Mouse (Mus musculus): ENCODE data around the gene Csnk1d.

Gene Csnk1d

GRCm38 (mm10) chr11:120987608-120988007 is 3.5 kb downstream of the Csnk1d start:
- no peak for DNase-seq (ENCODE audit: low spot score in 2 of 2)

GRCm38 (mm10) chr11:120984448-120985330 is 6.4 kb downstream of the Csnk1d start:
- no peak for DNase-seq (ENCODE audit: low spot score in 2 of 2)

- no peak for DNase-seq (ENCODE audit: low spot score in 2 of 2)
These were observed 8.7 kb downstream of the Csnk1d start for GRCm38 (mm10) chr11:120982459-120982858.

- no peak for DNase-seq (ENCODE audit: low spot score in 2 of 2)
These were observed 9.5 kb downstream of the Csnk1d start for GRCm38 (mm10) chr11:120981661-120982060.

GRCm38 (mm10) chr11:120980427-120981035 is 10.6 kb downstream of the Csnk1d start:
- peak; percentile 35 to 40 for DNase-seq (ENCODE audit: low spot score in 2 of 2)

GRCm38 (mm10) chr11:120979711-120980426 is 11.3 kb downstream of the Csnk1d start:
- DNase-seq (ENCODE audit: low spot score in 2 of 2) = no peak

- no peak for DNase-seq (ENCODE audit: low spot score in 2 of 2)
These were observed 17.8 kb downstream of the Csnk1d start for GRCm38 (mm10) chr11:120973318-120973717.

GRCm38 (mm10) chr11:120971237-120971636 is 19.9 kb downstream of the Csnk1d start:
- DNase-seq (ENCODE audit: low spot score in 2 of 2) = no peak

GRCm38 (mm10) chr11:120969742-120970141 is 21.4 kb downstream of the Csnk1d start:
- no peak for DNase-seq (ENCODE audit: low spot score in 2 of 2)

GRCm38 (mm10) chr11:120965587-120965986 is 25.5 kb downstream of the Csnk1d start:
- DNase-seq (ENCODE audit: low spot score in 2 of 2) = no peak

- DNase-seq (ENCODE audit: low spot score in 2 of 2) = no peak
These were observed 26.7 kb downstream of the Csnk1d start for GRCm38 (mm10) chr11:120964195-120965157.

- no peak for DNase-seq (ENCODE audit: low spot score in 2 of 2)
These were observed 28.2 kb downstream of the Csnk1d start for GRCm38 (mm10) chr11:120962909-120963308.

GRCm38 (mm10) chr11:120962050-120962771 is 28.9 kb downstream of the Csnk1d start:
- no peak for DNase-seq (ENCODE audit: low spot score in 2 of 2)

- no peak for DNase-seq (ENCODE audit: low spot score in 2 of 2)
These were observed 29.5 kb downstream of the Csnk1d start for GRCm38 (mm10) chr11:120961594-120961993.

GRCm38 (mm10) chr11:120960248-120960647 is 30.9 kb downstream of the Csnk1d start:
- DNase-seq (ENCODE audit: low spot score in 2 of 2) = no peak

GRCm38 (mm10) chr11:120959564-120959963 is 31.6 kb downstream of the Csnk1d start:
- DNase-seq (ENCODE audit: low spot score in 2 of 2) = no peak

GRCm38 (mm10) chr11:120959066-120959465 is 32.1 kb downstream of the Csnk1d start:
- no peak for DNase-seq (ENCODE audit: low spot score in 2 of 2)

GRCm38 (mm10) chr11:120957731-120958257 is 33.3 kb downstream of the Csnk1d start:
- DNase-seq (ENCODE audit: low spot score in 2 of 2) = no peak

- DNase-seq (ENCODE audit: low spot score in 2 of 2) = no peak
These were observed 34.1 kb downstream of the Csnk1d start for GRCm38 (mm10) chr11:120957052-120957451.

- DNase-seq (ENCODE audit: low spot score in 2 of 2) = no peak
These were observed 35.4 kb downstream of the Csnk1d start for GRCm38 (mm10) chr11:120955701-120956100.
